Mouse (Mus musculus) ES-Bruce4 (cell line): Measurements from ENCODE around the gene A430078G23Rik.

Source experiments
- CTCF ChIP-seq: IDR thresholded peaks from one replicate; pipeline ENCODE4 v1.8.1; 2011; ENCODE audit warnings: low read depth, low read length
- EP300 ChIP-seq: IDR thresholded peaks from 2 replicates; pipeline ENCODE4 v1.6.1; 2011; ENCODE audit warnings: low read depth, low read length; ENCODE audit not compliant: insufficient read depth
- POLR2A ChIP-seq: IDR thresholded peaks from one replicate; pipeline ENCODE4 v1.8.1; 2011; ENCODE audit warnings: low read length; ENCODE audit not compliant: insufficient read depth

GRCm38 (mm10) chr8:3354443-3354812, 1.2 kb downstream of the A430078G23Rik start:
- TF ChIP-seq EP300 (no peak), POLR2A (no peak), CTCF (no peak)
